In the genomic region with DNA sequence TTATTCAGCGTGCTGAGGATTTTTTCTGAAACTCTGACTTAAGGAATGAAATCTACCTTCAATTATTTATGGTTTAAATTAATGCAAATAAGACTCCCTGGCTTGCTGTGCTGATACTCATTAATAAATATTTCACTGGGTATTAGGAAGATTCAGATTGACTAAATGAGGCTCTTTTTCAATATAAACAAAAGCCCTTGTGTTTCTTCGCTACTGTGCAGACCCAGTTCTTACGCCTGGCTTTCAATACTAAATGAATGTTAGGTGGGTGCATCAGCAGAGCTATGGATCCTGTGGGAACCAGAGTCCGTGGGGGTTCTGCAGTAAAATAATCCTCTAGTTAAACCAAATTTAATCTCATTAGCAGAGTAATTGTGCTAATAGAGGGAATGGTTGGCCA, we compare ENCODE assay signal across 15 mouse cellular contexts.
DNase-seq lines count a peak whose midpoint lies in the region; ATAC-seq lines count a peak whose summit lies in the region.
"Had no signal": no experiment of that assay in that cellular context is flagged by ENCODE, and none has a peak within 500 bp of the region (broad histone marks: within the 10 kb centered on the region; RNA-seq: fewer than 3 reads in every experiment).

No protein-coding gene starts in this region.

- H3K4me1 ChIP-seq in forebrain, embryonic 13.5 days: peaks cover 39% of the 10 kb centered on the region
- peaks cover 14% of the 10 kb centered on the region for H3K4me1 ChIP-seq in hindbrain, embryonic 12.5 days
- peaks cover 14% of the 10 kb centered on the region for H3K4me1 ChIP-seq in midbrain, embryonic 11.5 days (ENCODE audit: control insufficient read depth, insufficient read depth, low read length)
- peaks cover 15% of the 10 kb centered on the region for H3K4me1 ChIP-seq in neural tube, embryonic 15.5 days
- H3K4me1 ChIP-seq: limb, embryonic 15.5 days had no signal

- 8% methylated on average over 4 of the region's 4 CpGs for WGBS in forebrain, embryonic 13.5 days
- WGBS in hindbrain, embryonic 12.5 days: 44% methylated on average over 4 of the region's 4 CpGs
- WGBS in midbrain, embryonic 11.5 days: 42% methylated on average over 4 of the region's 4 CpGs
- 21% methylated on average over 4 of the region's 4 CpGs for WGBS in neural tube, embryonic 15.5 days

- DNase-seq in midbrain, embryonic 11.5 days (ENCODE audit: low spot score, missing footprints): no peak
- no peak for DNase-seq in urinary bladder, postnatal 10 days (ENCODE audit: low spot score)
- no peak for DNase-seq in urinary bladder, postnatal 4 days (ENCODE audit: low spot score in 2 of 2)
- no peak for DNase-seq in kidney, adult 18-20 months
- DNase-seq: adrenal gland, postnatal 14 days; cerebellum, adult 9-10 months; kidney, adult 9 months; liver, postnatal 0 days; right cerebral cortex, postnatal 25 days had no signal

- no peak overlapping the region for H3K4me2 ChIP-seq in forebrain, embryonic 13.5 days
- H3K4me2 ChIP-seq in hindbrain, embryonic 12.5 days (replicated peaks): no peak overlapping the region
- H3K4me2 ChIP-seq in midbrain, embryonic 11.5 days: no peak overlapping the region
- no peak overlapping the region for H3K4me2 ChIP-seq in neural tube, embryonic 15.5 days
- H3K4me2 ChIP-seq: limb, embryonic 15.5 days had no signal

- peaks cover 13% of the 10 kb centered on the region; the same call in 1 of the 2 replicates for H3K9me3 ChIP-seq in forebrain, embryonic 13.5 days (replicated peaks)
- H3K9me3 ChIP-seq in hindbrain, embryonic 12.5 days (replicated peaks): 0 out of 2 replicates have a peak, but pooled peaks cover 8% of the 10 kb centered on the region
- peaks cover 8% of the 10 kb centered on the region; the same call in 1 of the 2 replicates for H3K9me3 ChIP-seq in midbrain, embryonic 11.5 days (ENCODE audit: control insufficient read depth, low read length)
- H3K9me3 ChIP-seq in neural tube, embryonic 15.5 days (replicated peaks): peaks cover 4% of the 10 kb centered on the region; the same call in 1 of the 2 replicates
- H3K9me3 ChIP-seq: G1E; limb, embryonic 15.5 days had no signal

- H3K27me3 ChIP-seq in forebrain, embryonic 13.5 days: no peaks in the 10 kb centered on the region
- no peaks in the 10 kb centered on the region for H3K27me3 ChIP-seq in hindbrain, embryonic 12.5 days
- no peaks in the 10 kb centered on the region for H3K27me3 ChIP-seq in midbrain, embryonic 11.5 days (ENCODE audit: control insufficient read depth, insufficient read depth, low read length)
- no peaks in the 10 kb centered on the region for H3K27me3 ChIP-seq in neural tube, embryonic 15.5 days (replicated peaks)
- H3K27me3 ChIP-seq: limb, embryonic 15.5 days had no signal

- peak overlapping the region; percentile 74 for H3K27ac ChIP-seq in forebrain, embryonic 13.5 days
- peak overlapping the region; percentile 78 for H3K27ac ChIP-seq in hindbrain, embryonic 12.5 days
- H3K27ac ChIP-seq in midbrain, embryonic 11.5 days (ENCODE audit: low read depth, low read length): peak overlapping the region; percentile 44; the same call in 1 of the 2 replicates
- peak overlapping the region; percentile 42; the same call in 1 of the 2 replicates for H3K27ac ChIP-seq in neural tube, embryonic 15.5 days (replicated peaks)
- H3K27ac ChIP-seq: limb, embryonic 15.5 days; macrophage had no signal

- H3K36me3 ChIP-seq in forebrain, embryonic 13.5 days (ENCODE audit: poor library complexity, severe bottlenecking): 0 out of 2 replicates have a peak, but pooled peaks cover 4% of the 10 kb centered on the region
- no peaks in the 10 kb centered on the region; the same call in 1 of the 2 replicates for H3K36me3 ChIP-seq in hindbrain, embryonic 12.5 days
- H3K36me3 ChIP-seq in midbrain, embryonic 11.5 days (ENCODE audit: control insufficient read depth, insufficient read depth, low read length): no peaks in the 10 kb centered on the region
- no peaks in the 10 kb centered on the region for H3K36me3 ChIP-seq in neural tube, embryonic 15.5 days
- H3K36me3 ChIP-seq: G1E; limb, embryonic 15.5 days had no signal

- no peak overlapping the region for H3K9ac ChIP-seq in forebrain, embryonic 13.5 days
- H3K9ac ChIP-seq in hindbrain, embryonic 12.5 days: no peak overlapping the region
- H3K9ac ChIP-seq in midbrain, embryonic 11.5 days (ENCODE audit: low read length): no peak overlapping the region
- no peak overlapping the region for H3K9ac ChIP-seq in neural tube, embryonic 15.5 days (replicated peaks)
- H3K9ac ChIP-seq: limb, embryonic 15.5 days; liver, postnatal 0 days had no signal

- ATAC-seq in forebrain, embryonic 13.5 days: peak; percentile 80
- peak; percentile 60 for ATAC-seq in hindbrain, embryonic 12.5 days (ENCODE audit: low FRiP score)
- peak; percentile 48 for ATAC-seq in midbrain, embryonic 11.5 days (ENCODE audit: low FRiP score)
- peak; percentile 50; the same call in 1 of the 2 replicates for ATAC-seq in neural tube, embryonic 15.5 days (ENCODE audit: low FRiP score)
- ATAC-seq: liver, postnatal 0 days had no signal

- H3K4me3 ChIP-seq in forebrain, embryonic 13.5 days: no peak overlapping the region
- no peak overlapping the region for H3K4me3 ChIP-seq in hindbrain, embryonic 12.5 days
- H3K4me3 ChIP-seq in midbrain, embryonic 11.5 days (ENCODE audit: low read depth, low read length): no peak overlapping the region
- no peak overlapping the region for H3K4me3 ChIP-seq in neural tube, embryonic 15.5 days (replicated peaks)
- H3K4me3 ChIP-seq: limb, embryonic 15.5 days had no signal
